Mouse (Mus musculus): Measurements from ENCODE around the gene Gpld1. TPM values are rescaled to one million over a fixed set of nuclear protein-coding genes. Genes with fewer than 3 reads are reported as not detected.

The Gpld1 gene
- polyA plus RNA-seq, 1 experiment from 2014 or later = 0.11 TPM

- H3K4me3 ChIP-seq (ENCODE audit: low read depth, low read length) = no peak overlapping the region
- H3K27me3 ChIP-seq (ENCODE audit: control insufficient read depth, insufficient read depth, low read length) = no peaks in the 10 kb centered on the region
- 78% methylated on average over 2 of the region's 2 CpGs for WGBS (ENCODE audit: insufficient replicate concordance)
- no peak overlapping the region for H3K9ac ChIP-seq (ENCODE audit: low read depth, low read length)
- no peak overlapping the region for H3K27ac ChIP-seq (ENCODE audit: low read depth, low read length)
- ATAC-seq (replicated peaks; ENCODE audit: insufficient number of reproducible peaks, low FRiP score, low TSS enrichment) = no peak
- H3K9me3 ChIP-seq (replicated peaks; ENCODE audit: control insufficient read depth, low read length) = no peaks in the 10 kb centered on the region
- H3K4me2 ChIP-seq = no peak overlapping the region
- no peaks in the 10 kb centered on the region for H3K4me1 ChIP-seq (ENCODE audit: control insufficient read depth, insufficient read depth, low read length)
- no peaks in the 10 kb centered on the region for H3K36me3 ChIP-seq (ENCODE audit: control insufficient read depth, insufficient read depth, low read length)
Observed at GRCm38 (mm10) chr13:25039488-25039887, 96.5 kb downstream of the Gpld1 start.

Other genes with a start within 250 kb of the Gpld1 start
- not detected in 2 replicates for gene Armh2, start 201.9 kb upstream of the Gpld1 start, polyA plus RNA-seq (2014; fragmentation: Nextera tagmentation; extraction: Ambion mirVana)
- gene Gmnn, start 181.2 kb upstream of the Gpld1 start, polyA plus RNA-seq (2014; fragmentation: Nextera tagmentation; extraction: Ambion mirVana) = 116 and 127 TPM in 2 replicates
- gene BC005537, start 141.5 kb upstream of the Gpld1 start, polyA plus RNA-seq (2014; fragmentation: Nextera tagmentation; extraction: Ambion mirVana) = 11.1 and 19.2 TPM in 2 replicates
- gene Acot13, start 111.6 kb upstream of the Gpld1 start, polyA plus RNA-seq (2014; fragmentation: Nextera tagmentation; extraction: Ambion mirVana) = 196 and 201 TPM in 2 replicates
- 40.8 and 44.9 TPM in 2 replicates for gene Tdp2, start 111.5 kb upstream of the Gpld1 start, polyA plus RNA-seq (2014; fragmentation: Nextera tagmentation; extraction: Ambion mirVana)
- gene D130043K22Rik, start 98.0 kb upstream of the Gpld1 start, polyA plus RNA-seq (2014; fragmentation: Nextera tagmentation; extraction: Ambion mirVana) = not detected in 2 replicates
- gene Aldh5a1, start 5.5 kb upstream of the Gpld1 start, polyA plus RNA-seq (2014; fragmentation: Nextera tagmentation; extraction: Ambion mirVana) = 7.9 and 8.1 TPM in 2 replicates
- 20.1 and 21.1 TPM in 2 replicates for gene Mrs2, start 77.2 kb downstream of the Gpld1 start, polyA plus RNA-seq (2014; fragmentation: Nextera tagmentation; extraction: Ambion mirVana)
- gene Dcdc2a, start 112.9 kb downstream of the Gpld1 start, polyA plus RNA-seq (2014; fragmentation: Nextera tagmentation; extraction: Ambion mirVana) = 0.69 and 1.2 TPM in 2 replicates